Mouse (Mus musculus) gastrocnemius, postnatal 25 days (tissue): ENCODE results near the gene Slc15a2. TPM values are rescaled to one million over a fixed set of nuclear protein-coding genes. Genes with fewer than 3 reads are reported as not detected.

Source experiments
- DNase-seq: peaks from one replicate; pipeline ENCODE4 v3.0.0; 2022
- long read RNA-seq, 2 experiments: library from polyadenylated mRNA; stranded (forward); transcript quantifications; one replicate each; pipeline ENCODE4 v2.0.0; 2021
- total RNA-seq, 2 experiments: library from RNA; stranded (reverse); gene quantifications; 1 replicate in 1 of 2; 2 replicates in 1 of 2; pipeline ENCODE4 v1.2.3; 2021

Gene Slc15a2
- total RNA-seq = under 1 TPM; 0.51 to 0.83 TPM
- long read RNA-seq, experiment 1, partial matches to known transcripts = 0 of 1 reads
- long read RNA-seq, experiment 1, other reads (novel, unspliced or antisense) = 1 of 1 reads
- long read RNA-seq, experiment 2 = 0 reads

GRCm38 (mm10) chr16:36784594-36785313, at the start of gene Slc15a2:
TSS of gene Slc15a2 (minus strand) at chr16:36784962.
- DNase-seq = no peak

- DNase-seq = no peak
Measured at GRCm38 (mm10) chr16:36828820-36829219, 44.1 kb upstream of the Slc15a2 start.

GRCm38 (mm10) chr16:36828054-36828786, 43.5 kb upstream of the Slc15a2 start, which contains the start of gene Iqcb1:
TSS of gene Iqcb1 (plus strand) at chr16:36828385.
- peak; percentile 82 for DNase-seq

- no peak for DNase-seq
Measured at GRCm38 (mm10) chr16:36827611-36828053, 42.9 kb upstream of the Slc15a2 start.

GRCm38 (mm10) chr16:36821474-36821873, 36.7 kb upstream of the Slc15a2 start:
- DNase-seq = no peak

GRCm38 (mm10) chr16:36820747-36821146, 36.0 kb upstream of the Slc15a2 start:
- DNase-seq = no peak

GRCm38 (mm10) chr16:36820016-36820415, 35.3 kb upstream of the Slc15a2 start:
- no peak for DNase-seq

GRCm38 (mm10) chr16:36817321-36817926, 32.7 kb upstream of the Slc15a2 start:
- peak; percentile 46 for DNase-seq

GRCm38 (mm10) chr16:36816916-36817315, 32.2 kb upstream of the Slc15a2 start:
- DNase-seq = no peak

GRCm38 (mm10) chr16:36813680-36814079, 28.9 kb upstream of the Slc15a2 start:
- no peak for DNase-seq

GRCm38 (mm10) chr16:36808616-36809015, 23.9 kb upstream of the Slc15a2 start:
- no peak for DNase-seq

- no peak for DNase-seq
Measured at GRCm38 (mm10) chr16:36802361-36802760, 17.6 kb upstream of the Slc15a2 start.

GRCm38 (mm10) chr16:36798334-36798733, 13.6 kb upstream of the Slc15a2 start:
- no peak for DNase-seq

GRCm38 (mm10) chr16:36794976-36795375, 10.2 kb upstream of the Slc15a2 start:
- no peak for DNase-seq

GRCm38 (mm10) chr16:36790166-36790565, 5.4 kb upstream of the Slc15a2 start:
- DNase-seq = no peak

GRCm38 (mm10) chr16:36786466-36786865, 1.7 kb upstream of the Slc15a2 start:
- DNase-seq = no peak

- no peak for DNase-seq
Measured at GRCm38 (mm10) chr16:36784146-36784545, 616 bp downstream of the Slc15a2 start.

GRCm38 (mm10) chr16:36775658-36776057, 9.1 kb downstream of the Slc15a2 start:
- no peak for DNase-seq

- no peak for DNase-seq
Measured at GRCm38 (mm10) chr16:36772996-36773395, 11.8 kb downstream of the Slc15a2 start.

GRCm38 (mm10) chr16:36771703-36772102, 13.1 kb downstream of the Slc15a2 start:
- no peak for DNase-seq

GRCm38 (mm10) chr16:36771244-36771643, 13.5 kb downstream of the Slc15a2 start:
- DNase-seq = no peak

GRCm38 (mm10) chr16:36770830-36771229, 13.9 kb downstream of the Slc15a2 start:
- DNase-seq = no peak
